Mouse (Mus musculus): ENCODE data around the gene Galm.

DNA sequence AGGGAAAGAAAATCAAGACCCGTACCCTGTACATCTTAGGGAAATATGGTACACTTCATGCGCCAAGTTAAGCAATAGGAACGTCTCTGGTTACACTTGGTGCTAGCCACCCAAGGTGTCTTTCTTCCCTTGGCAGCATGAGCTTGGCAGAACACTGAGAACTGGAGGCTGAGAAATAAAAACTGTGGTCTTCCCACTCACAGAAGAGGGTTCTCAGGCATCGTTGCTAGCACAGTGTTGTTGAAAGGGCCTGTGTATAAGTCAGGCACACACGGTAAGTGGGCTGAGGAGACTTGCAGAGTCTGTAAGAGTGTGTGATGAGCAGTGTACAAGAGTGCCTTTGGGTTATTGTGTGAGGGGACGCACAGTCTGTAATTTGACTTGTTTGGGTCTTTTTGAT, 1.1 kb upstream of the Galm start:
- TF ChIP-seq MAX (IDR thresholded peaks at IDR 0.05; ENCODE audit: low read depth) (no peak), POLR2A (IDR thresholded peaks at IDR 0.05; ENCODE audit: insufficient read length, low read depth) (no peak), E2F4 (IDR thresholded peaks at IDR 0.05; ENCODE audit: insufficient read depth) (no peak), POLR2AphosphoS2 (IDR thresholded peaks at IDR 0.05; ENCODE audit: insufficient read length, low read depth) (no peak)
